ENCODE assay signal across 10 mouse cellular contexts in genomic region chr5:66075032-66075488, GRCm38 (mm10).
DNase-seq lines count a peak whose midpoint lies in the region; ATAC-seq and TF ChIP-seq lines count a peak whose summit lies in the region.
"Had no signal": no experiment of that assay in that cellular context is flagged by ENCODE, and none has a peak within 500 bp of the region (broad histone marks: within the 10 kb centered on the region; RNA-seq: fewer than 3 reads in every experiment).

No protein-coding gene starts in this region.

- H3K4me1 ChIP-seq in lung, adult 2 months (ENCODE audit: control insufficient read depth, insufficient read depth, low read length) = peaks cover 18% of the 10 kb centered on the region

- no peak for ATAC-seq in frontal cortex, adult (ENCODE audit: low TSS enrichment)
- ATAC-seq: Patski had no signal

- DNase-seq in lung, adult 18-20 months = peak; percentile 62 to 70
- no peak for DNase-seq in lung, adult 2 months
- DNase-seq in kidney, adult 9 months = peak; percentile 84
- peak; percentile 85 for DNase-seq in thymus, postnatal 14 days
- no peak for DNase-seq in right cerebral cortex, postnatal 36 days (ENCODE audit: low spot score in 2 of 2)
- no peak for DNase-seq in adrenal gland, adult 2 months

- 34% methylated on average over 9 of the region's 9 CpGs for WGBS in lung, adult 2 months
- WGBS in macrophage (ENCODE audit: missing documents) = 0% methylated on average over 9 of the region's 9 CpGs

- TF ChIP-seq POLR2A in lung, adult 2 months (IDR thresholded peaks at IDR 0.05; ENCODE audit: borderline replicate concordance, extremely low read depth, low read depth, low read length) = no peak

- no peak for TF ChIP-seq CTCF in lung, adult 2 months (IDR thresholded peaks at IDR 0.05; ENCODE audit: insufficient read depth, low read length)

- peak overlapping the region; percentile 94 for H3K27ac ChIP-seq in macrophage
- H3K27ac ChIP-seq: neural tube, embryonic 13.5 days had no signal

- H3K4me3 ChIP-seq in lung, adult 2 months (replicated peaks; ENCODE audit: extremely low read depth, low read depth, low read length) = no peak overlapping the region
- H3K4me3 ChIP-seq in macrophage (ENCODE audit: inconsistent target) = no peak overlapping the region
- H3K4me3 ChIP-seq: neural tube, embryonic 13.5 days had no signal

- no peaks in the 10 kb centered on the region for H3K36me3 ChIP-seq in macrophage (ENCODE audit: inconsistent target)
- H3K36me3 ChIP-seq: neural tube, embryonic 13.5 days had no signal

- H3K79me2 ChIP-seq in macrophage (ENCODE audit: inconsistent target) = peaks cover 95% of the 10 kb centered on the region

Comparison
In these comparisons a context has a peak if more than half of its experiments do, and no peak if none do; other contexts are left out.
1. DNase-seq: peak in lung, adult 18-20 months (2 of 2), kidney, adult 9 months (single experiment) and thymus, postnatal 14 days (single experiment); none in lung, adult 2 months (single experiment), right cerebral cortex, postnatal 36 days (0 of 2) and adrenal gland, adult 2 months (single experiment).